Mouse (Mus musculus): ENCODE results near the gene Elob. TPM values are rescaled to one million over a fixed set of nuclear protein-coding genes. Genes with fewer than 3 reads are reported as not detected.

The Elob gene
- total RNA-seq, 2 experiments from 2014 or later: 330 to 406 TPM

GRCm38 (mm10) chr17:23828271-23829001 lies 500 bp downstream of the Elob start:
- intact Hi-C loops (cut with DNase I): loop anchor here (2.0 kb wide), 1 partner anchor 26 kb away; no protein-coding TSS in a partner anchor
- peak in 1 of 2 experiments; percentile 74 for DNase-seq (ENCODE audit: low spot score in 2 of 2)

- intact Hi-C loops (cut with DNase I): no loop called here
- DNase-seq (ENCODE audit: low spot score in 2 of 2): no peak
These were observed 3.3 kb downstream of the Elob start for GRCm38 (mm10) chr17:23825591-23825990.

GRCm38 (mm10) chr17:23823614-23824013 lies 5.3 kb downstream of the Elob start:
- no peak for DNase-seq (ENCODE audit: low spot score in 2 of 2)
- intact Hi-C loops (cut with DNase I): no loop called here

- intact Hi-C loops (cut with DNase I): no loop called here
- DNase-seq (ENCODE audit: low spot score in 2 of 2): no peak
These were observed 5.9 kb downstream of the Elob start for GRCm38 (mm10) chr17:23823018-23823417.

- intact Hi-C loops (cut with DNase I): no loop called here
- no peak for DNase-seq (ENCODE audit: low spot score in 2 of 2)
These were observed 6.8 kb downstream of the Elob start for GRCm38 (mm10) chr17:23822094-23822493.

GRCm38 (mm10) chr17:23820731-23821130 lies 8.2 kb downstream of the Elob start:
- DNase-seq (ENCODE audit: low spot score in 2 of 2): no peak
- intact Hi-C loops (cut with DNase I): no loop called here

GRCm38 (mm10) chr17:23819235-23819634 lies 9.7 kb downstream of the Elob start:
- intact Hi-C loops (cut with DNase I): no loop called here
- no peak for DNase-seq (ENCODE audit: low spot score in 2 of 2)

- intact Hi-C loops (cut with DNase I): no loop called here
- DNase-seq (ENCODE audit: low spot score in 2 of 2): no peak
These were observed 10.4 kb downstream of the Elob start for GRCm38 (mm10) chr17:23818579-23818978.

- intact Hi-C loops (cut with DNase I): no loop called here
- DNase-seq (ENCODE audit: low spot score in 2 of 2): no peak
These were observed 13.3 kb downstream of the Elob start for GRCm38 (mm10) chr17:23815641-23816040.

- DNase-seq (ENCODE audit: low spot score in 2 of 2): no peak
- intact Hi-C loops (cut with DNase I): no loop called here
These were observed 21.0 kb downstream of the Elob start for GRCm38 (mm10) chr17:23807918-23808317.

- intact Hi-C loops (cut with DNase I): no loop called here
- no peak for DNase-seq (ENCODE audit: low spot score in 2 of 2)
These were observed 22.1 kb downstream of the Elob start for GRCm38 (mm10) chr17:23806867-23807266.

- intact Hi-C loops (cut with DNase I): loop anchor here (1.0 kb wide), 1 partner anchor 33 kb away; the partner anchor contains the start of gene Flywch1
- DNase-seq (ENCODE audit: low spot score in 2 of 2): no peak
These were observed 24.4 kb downstream of the Elob start for GRCm38 (mm10) chr17:23804426-23805085.

- intact Hi-C loops (cut with DNase I): loop anchor here (1.0 to 2.0 kb wide), 2 partner anchors 25 to 32 kb away; partner anchors contain the start of genes Elob and Flywch1
- DNase-seq (ENCODE audit: low spot score in 2 of 2): peak in 1 of 2 experiments; percentile 65
These were observed 25.4 kb downstream of the Elob start for GRCm38 (mm10) chr17:23803366-23804041.

GRCm38 (mm10) chr17:23802746-23803365 lies 26.1 kb downstream of the Elob start:
- intact Hi-C loops (cut with DNase I): loop anchor here (1.0 to 2.0 kb wide), 2 partner anchors 13 to 26 kb away; partner anchors contain the start of genes Elob and Srrm2
- DNase-seq (ENCODE audit: low spot score in 2 of 2): peak; percentile 99

- DNase-seq (ENCODE audit: low spot score in 2 of 2): no peak
- intact Hi-C loops (cut with DNase I): loop anchor here (1.0 to 2.0 kb wide), 2 partner anchors 11 to 27 kb away; partner anchors contain the start of genes Elob and Srrm2
These were observed 27.3 kb downstream of the Elob start for GRCm38 (mm10) chr17:23801627-23802026.

GRCm38 (mm10) chr17:23797316-23797715 lies 31.6 kb downstream of the Elob start:
- intact Hi-C loops (cut with DNase I): no loop called here
- DNase-seq (ENCODE audit: low spot score in 2 of 2): no peak

GRCm38 (mm10) chr17:23795323-23795722 lies 33.6 kb downstream of the Elob start:
- DNase-seq (ENCODE audit: low spot score in 2 of 2): no peak
- intact Hi-C loops (cut with DNase I): no loop called here

GRCm38 (mm10) chr17:23791079-23791357 lies 37.9 kb downstream of the Elob start:
- no peak for DNase-seq (ENCODE audit: low spot score in 2 of 2)
- intact Hi-C loops (cut with DNase I): no loop called here

- peak; percentile 60 to 65 for DNase-seq (ENCODE audit: low spot score in 2 of 2)
- intact Hi-C loops (cut with DNase I): loop anchor here (1.0 kb wide), 1 partner anchor 12 kb away; no protein-coding TSS in a partner anchor
These were observed 38.5 kb downstream of the Elob start, which contains the start of gene Srrm2 for GRCm38 (mm10) chr17:23790269-23791078. Gene Srrm2 (plus strand): TSS chr17:23790532.
